Mouse (Mus musculus) neural tube, embryonic 11.5 days (tissue): ENCODE measurements around the gene Fam20a. TPM values are rescaled to one million over a fixed set of nuclear protein-coding genes. Genes with fewer than 3 reads are reported as not detected.
A peak's percentile ranks its signal among the peaks of the same experiment; 100 is the strongest.
"Not testable (repeated sequence)": the region's sequence is repeated elsewhere in the genome, so short reads cannot be mapped to it uniquely, and the experiment has no call there.

Experiments used
- ATAC-seq: fragments of 200-750 bp; cut with Nextera tagmentation; 2 replicates; pipeline ENCODE4 v1.8.0; 2017; ENCODE audit warnings: moderate number of reproducible peaks, mild to moderate bottlenecking, moderate TSS enrichment, moderate library complexity; ENCODE audit not compliant: insufficient read depth, low FRiP score, low TSS enrichment
- DNase-seq: peaks from one replicate; pipeline ENCODE4 v3.0.0-alpha.2; 2015; ENCODE audit warnings: low spot score
- H3K27ac ChIP-seq: fragments of 300-500 bp; sonication (generic); 2 replicates; pipeline ENCODE4 v1.5.1; 2014; ENCODE audit warnings: low read depth, mild to moderate bottlenecking, low read length
- H3K27me3 ChIP-seq: fragments of 300-500 bp; sonication (generic); 2 replicates; pipeline ENCODE4 v1.6.1; 2014; ENCODE audit warnings: mild to moderate bottlenecking, low read length, mixed read lengths; ENCODE audit not compliant: control insufficient read depth, insufficient read depth
- H3K36me3 ChIP-seq: fragments of 300-500 bp; sonication (generic); 2 replicates; pipeline ENCODE4 v1.6.1; 2014; ENCODE audit warnings: mild to moderate bottlenecking, low read length, moderate library complexity, mixed read lengths; ENCODE audit not compliant: control insufficient read depth, insufficient read depth
- H3K4me1 ChIP-seq: fragments of 300-500 bp; sonication (generic); 2 replicates; pipeline ENCODE4 v1.6.1; 2014; ENCODE audit warnings: low read length, mixed read lengths; ENCODE audit not compliant: control insufficient read depth, insufficient read depth
- H3K4me2 ChIP-seq: fragments of 300-500 bp; sonication (generic); 2 replicates; pipeline ENCODE4 v1.6.1; 2014; ENCODE audit warnings: low read depth, mild to moderate bottlenecking, moderate library complexity
- H3K4me3 ChIP-seq: fragments of 300-500 bp; sonication (generic); 2 replicates; pipeline ENCODE4 v1.5.1; 2014; ENCODE audit warnings: low read depth, low read length
- H3K9ac ChIP-seq: fragments of 300-500 bp; sonication (generic); 2 replicates; pipeline ENCODE4 v1.6.1; 2014; ENCODE audit warnings: mild to moderate bottlenecking, low read length
- H3K9me3 ChIP-seq: fragments of 300-500 bp; sonication (generic); 2 replicates; pipeline ENCODE4 v1.6.1; 2016; ENCODE audit warnings: low read length; ENCODE audit not compliant: control insufficient read depth
- WGBS: fragments of 180-500 bp; shearing (Covaris S2); extraction: QIAGEN DNeasy Blood & Tissue Kit; methylation state at CpG from one replicate; pipeline ENCODE4 v1.1.7; 2014; 5-methylcytosine and 5-hydroxymethylcytosine counted together
- polyA plus RNA-seq: library from polyadenylated mRNA; unstranded; fragments of >200 nt; fragmentation: Nextera tagmentation; extraction: Ambion mirVana; gene quantifications from 2 replicates; pipeline ENCODE4 v1.2.1, GENCODE M21; 2014

Gene Fam20a
- polyA plus RNA-seq, 1 experiment from 2014 or later: 0.92 TPM

GRCm38 (mm10) chr11:109660526-109660925, 61.6 kb downstream of the Fam20a start:
- 92% methylated on average over 8 of the region's 8 CpGs for WGBS
- peaks cover 25% of the 10 kb centered on the region for H3K36me3 ChIP-seq
- not testable (repeated sequence) for H3K9ac ChIP-seq

GRCm38 (mm10) chr11:109656232-109656631, 65.8 kb downstream of the Fam20a start:
- DNase-seq (no peak), ATAC-seq (no peak)
- Histone ChIP-seq H3K4me1 (peaks cover 16% of the 10 kb centered on the region), H3K9me3 (no peaks in the 10 kb centered on the region), H3K4me3 (no peak overlapping the region), H3K36me3 (peaks cover 15% of the 10 kb centered on the region), H3K27me3 (no peaks in the 10 kb centered on the region), H3K27ac (no peak overlapping the region), H3K4me2 (no peak overlapping the region), H3K9ac (no peak overlapping the region)
- WGBS: 89% methylated on average over 7 of the region's 7 CpGs

More at GRCm38 (mm10) chr11:109660526-109660925, 61.6 kb downstream of the Fam20a start:
- ATAC-seq, DNase-seq, H3K9me3 ChIP-seq, H3K4me1 ChIP-seq, H3K4me2 ChIP-seq, H3K4me3 ChIP-seq, H3K27me3 ChIP-seq, H3K27ac ChIP-seq: not testable (repeated sequence)

GRCm38 (mm10) chr11:109654581-109654980, 67.5 kb downstream of the Fam20a start:
- ATAC-seq (no peak), DNase-seq (no peak)
- Histone ChIP-seq H3K4me1 (peaks cover 16% of the 10 kb centered on the region), H3K9ac (no peak overlapping the region), H3K4me3 (no peak overlapping the region), H3K27me3 (no peaks in the 10 kb centered on the region), H3K27ac (no peak overlapping the region), H3K9me3 (no peaks in the 10 kb centered on the region), H3K36me3 (peaks cover 6% of the 10 kb centered on the region; the same call in 1 of the 2 replicates), H3K4me2 (no peak overlapping the region)
- 93% methylated on average over 6 of the region's 6 CpGs for WGBS

- H3K9ac ChIP-seq: peak overlapping the region; percentile 22; the same call in 1 of the 2 replicates
- ATAC-seq (no peak), DNase-seq (no peak)
- peaks cover 6% of the 10 kb centered on the region; the same call in 1 of the 2 replicates for H3K36me3 ChIP-seq
- H3K4me2 ChIP-seq: no peak overlapping the region
- H3K4me1 ChIP-seq: peaks cover 16% of the 10 kb centered on the region
- no peak overlapping the region for H3K4me3 ChIP-seq
- WGBS: 81% methylated on average over 8 of the region's 8 CpGs
- no peak overlapping the region for H3K27ac ChIP-seq
- no peaks in the 10 kb centered on the region for H3K27me3 ChIP-seq
- H3K9me3 ChIP-seq: no peaks in the 10 kb centered on the region
These were observed 68.9 kb downstream of the Fam20a start for GRCm38 (mm10) chr11:109653201-109653600.

GRCm38 (mm10) chr11:109652505-109652904, 69.6 kb downstream of the Fam20a start:
- H3K9ac ChIP-seq: peak overlapping the region; percentile 96
- no peak overlapping the region for H3K27ac ChIP-seq
- H3K4me2 ChIP-seq: peak overlapping the region; percentile 82
- peak overlapping the region; percentile 98 for H3K4me3 ChIP-seq
- peaks cover 16% of the 10 kb centered on the region for H3K4me1 ChIP-seq
- H3K9me3 ChIP-seq: no peaks in the 10 kb centered on the region
- no peaks in the 10 kb centered on the region for H3K27me3 ChIP-seq
- DNase-seq: no peak
- peaks cover 6% of the 10 kb centered on the region; the same call in 1 of the 2 replicates for H3K36me3 ChIP-seq
- no peak for ATAC-seq
- WGBS: 80% methylated on average over 6 of the region's 6 CpGs

GRCm38 (mm10) chr11:109651566-109652024, 70.5 kb downstream of the Fam20a start:
- no peaks in the 10 kb centered on the region for H3K9me3 ChIP-seq
- ATAC-seq (no peak), DNase-seq (no peak)
- no peaks in the 10 kb centered on the region for H3K27me3 ChIP-seq
- peak overlapping the region; percentile 82 for H3K4me2 ChIP-seq
- peak overlapping the region; percentile 94 for H3K27ac ChIP-seq
- H3K4me3 ChIP-seq: peak overlapping the region; percentile 98
- peaks cover 4% of the 10 kb centered on the region; the same call in 1 of the 2 replicates for H3K36me3 ChIP-seq
- under 1% methylated on average over 21 of the region's 21 CpGs for WGBS
- H3K9ac ChIP-seq: peak overlapping the region; percentile 96
- H3K4me1 ChIP-seq: peaks cover 16% of the 10 kb centered on the region

GRCm38 (mm10) chr11:109650788-109651565, 71.1 kb downstream of the Fam20a start:
- peak; percentile 96 for DNase-seq
- Histone ChIP-seq H3K36me3 (0 out of 2 replicates have a peak, but pooled peaks cover 4% of the 10 kb centered on the region), H3K4me1 (peaks cover 16% of the 10 kb centered on the region)

GRCm38 (mm10) chr11:109649975-109650701, 71.9 kb downstream of the Fam20a start:
- Histone ChIP-seq H3K4me2 (peak overlapping the region; percentile 82), H3K27ac (peak overlapping the region; percentile 94), H3K4me1 (peaks cover 16% of the 10 kb centered on the region), H3K9ac (peak overlapping the region; percentile 96), H3K27me3 (no peaks in the 10 kb centered on the region), H3K36me3 (0 out of 2 replicates have a peak, but pooled peaks cover 4% of the 10 kb centered on the region), H3K4me3 (peak overlapping the region; percentile 98), H3K9me3 (no peaks in the 10 kb centered on the region)
- DNase-seq (peak; percentile 82), ATAC-seq (peak; percentile 78)
- 2% methylated on average over 31 of the region's 31 CpGs for WGBS

More at GRCm38 (mm10) chr11:109650788-109651565, 71.1 kb downstream of the Fam20a start:
- peak; percentile 97 for ATAC-seq
- no peaks in the 10 kb centered on the region for H3K27me3 ChIP-seq
- under 1% methylated on average over 78 of the region's 90 CpGs for WGBS
- peak overlapping the region; percentile 96 for H3K9ac ChIP-seq
- H3K4me2 ChIP-seq: peak overlapping the region; percentile 82
- H3K9me3 ChIP-seq: no peaks in the 10 kb centered on the region
- H3K27ac ChIP-seq: peak overlapping the region; percentile 94
- peak overlapping the region; percentile 98 for H3K4me3 ChIP-seq
